Mouse (Mus musculus): ENCODE data around the gene Hoxa11. TPM values are rescaled to one million over a fixed set of nuclear protein-coding genes. Genes with fewer than 3 reads are reported as not detected.

Hoxa11 gene
- polyA plus RNA-seq, 1 experiment from 2014 or later, result not detected

GRCm38 (mm10) chr6:52218643-52219215 is 26.9 kb downstream of the Hoxa11 start:
- Histone ChIP-seq H3K4me2 (replicated peaks) (no peak overlapping the region), H3K36me3 (no peaks in the 10 kb centered on the region), H3K27ac (no peak overlapping the region), H3K4me1 (replicated peaks) (peaks cover 13% of the 10 kb centered on the region), H3K4me3 (replicated peaks) (no peak overlapping the region), H3K9me3 (no peaks in the 10 kb centered on the region), H3K27me3 (peaks cover 100% of the 10 kb centered on the region), H3K9ac (replicated peaks) (no peak overlapping the region)
- no peak for ATAC-seq
- 8% methylated on average over 14 of the region's 14 CpGs for WGBS

- peak overlapping the region; percentile 18; the same call in 1 of the 2 replicates for H3K4me3 ChIP-seq (replicated peaks)
- no peak overlapping the region for H3K27ac ChIP-seq
- peaks cover 100% of the 10 kb centered on the region for H3K27me3 ChIP-seq
- no peak overlapping the region for H3K9ac ChIP-seq (replicated peaks)
- no peaks in the 10 kb centered on the region for H3K36me3 ChIP-seq
- no peaks in the 10 kb centered on the region for H3K9me3 ChIP-seq
- no peak for ATAC-seq
- peak overlapping the region; percentile 37; the same call in 1 of the 2 replicates for H3K4me2 ChIP-seq (replicated peaks)
- 4% methylated on average over 23 of the region's 23 CpGs for WGBS
- peaks cover 13% of the 10 kb centered on the region for H3K4me1 ChIP-seq (replicated peaks)
Measured at GRCm38 (mm10) chr6:52217895-52218642, 27.5 kb downstream of the Hoxa11 start.

- H3K4me3 ChIP-seq (replicated peaks), result peak overlapping the region; percentile 18
- no peaks in the 10 kb centered on the region for H3K36me3 ChIP-seq
- H3K27me3 ChIP-seq, result peaks cover 100% of the 10 kb centered on the region
- under 1% methylated on average over 25 of the region's 25 CpGs for WGBS
- H3K4me2 ChIP-seq (replicated peaks), result peak overlapping the region; percentile 37
- ATAC-seq, result no peak
- H3K4me1 ChIP-seq (replicated peaks), result peaks cover 13% of the 10 kb centered on the region
- no peaks in the 10 kb centered on the region for H3K9me3 ChIP-seq
- no peak overlapping the region for H3K27ac ChIP-seq
- H3K9ac ChIP-seq (replicated peaks), result no peak overlapping the region; the same call in 1 of the 2 replicates
Measured at GRCm38 (mm10) chr6:52217459-52217768, 28.2 kb downstream of the Hoxa11 start.

GRCm38 (mm10) chr6:52216691-52217458 is 28.7 kb downstream of the Hoxa11 start:
- H3K4me1 ChIP-seq (replicated peaks), result peaks cover 13% of the 10 kb centered on the region
- WGBS, result 2% methylated on average over 60 of the region's 60 CpGs
- peaks cover 100% of the 10 kb centered on the region for H3K27me3 ChIP-seq
- ATAC-seq, result no peak
- H3K4me2 ChIP-seq (replicated peaks), result peak overlapping the region; percentile 37
- H3K9ac ChIP-seq (replicated peaks), result no peak overlapping the region; the same call in 1 of the 2 replicates
- no peaks in the 10 kb centered on the region for H3K36me3 ChIP-seq
- peak overlapping the region; percentile 18 for H3K4me3 ChIP-seq (replicated peaks)
- no peak overlapping the region for H3K27ac ChIP-seq
- no peaks in the 10 kb centered on the region for H3K9me3 ChIP-seq

- Histone ChIP-seq H3K4me1 (replicated peaks) (peaks cover 9% of the 10 kb centered on the region), H3K4me3 (replicated peaks) (no peak overlapping the region), H3K36me3 (no peaks in the 10 kb centered on the region), H3K27me3 (peaks cover 100% of the 10 kb centered on the region), H3K9ac (replicated peaks) (no peak overlapping the region), H3K9me3 (no peaks in the 10 kb centered on the region), H3K4me2 (replicated peaks) (no peak overlapping the region), H3K27ac (no peak overlapping the region)
- WGBS, result 2% methylated on average over 30 of the region's 30 CpGs
- ATAC-seq, result no peak
Measured at GRCm38 (mm10) chr6:52215771-52216535, 29.7 kb downstream of the Hoxa11 start.

GRCm38 (mm10) chr6:52215070-52215469 is 30.5 kb downstream of the Hoxa11 start:
- H3K4me2 ChIP-seq (replicated peaks), result no peak overlapping the region
- peaks cover 9% of the 10 kb centered on the region for H3K4me1 ChIP-seq (replicated peaks)
- 12% methylated on average over 3 of the region's 3 CpGs for WGBS
- H3K36me3 ChIP-seq, result no peaks in the 10 kb centered on the region
- no peaks in the 10 kb centered on the region for H3K9me3 ChIP-seq
- peaks cover 100% of the 10 kb centered on the region for H3K27me3 ChIP-seq
- no peak overlapping the region for H3K9ac ChIP-seq (replicated peaks)
- H3K27ac ChIP-seq, result no peak overlapping the region
- no peak for ATAC-seq
- H3K4me3 ChIP-seq (replicated peaks), result no peak overlapping the region

- Histone ChIP-seq H3K9me3 (no peaks in the 10 kb centered on the region), H3K27me3 (peaks cover 100% of the 10 kb centered on the region), H3K27ac (no peak overlapping the region), H3K4me3 (replicated peaks) (no peak overlapping the region), H3K4me1 (replicated peaks) (peaks cover 9% of the 10 kb centered on the region), H3K36me3 (no peaks in the 10 kb centered on the region), H3K4me2 (replicated peaks) (no peak overlapping the region), H3K9ac (replicated peaks) (no peak overlapping the region)
- ATAC-seq, result no peak
- 11% methylated on average over 5 of the region's 5 CpGs for WGBS
Measured at GRCm38 (mm10) chr6:52214271-52214670, 31.3 kb downstream of the Hoxa11 start.

GRCm38 (mm10) chr6:52213119-52213986 is 32.3 kb downstream of the Hoxa11 start, which contains the start of the genes Hoxa3 and Gm28308:
Gene Hoxa3, minus strand, starts transcription at chr6:52213336.
Gene Gm28308, minus strand, starts transcription at chr6:52213339.
- no peak within 1 kb of the TSS for H3K27ac ChIP-seq
- no peak within 1 kb of the TSS for H3K9ac ChIP-seq (replicated peaks)
- no peaks in the 10 kb centered on the region for H3K9me3 ChIP-seq
- H3K4me2 ChIP-seq (replicated peaks), result no peak within 1 kb of the TSS
- WGBS, result 2% methylated on average over 38 of the region's 38 CpGs
- no peak for ATAC-seq
- no peak within 1 kb of the TSS for H3K4me3 ChIP-seq (replicated peaks)
- H3K36me3 ChIP-seq, result no peaks in the 10 kb centered on the region
- peaks cover 15% of the 10 kb centered on the region for H3K4me1 ChIP-seq (replicated peaks)
- H3K27me3 ChIP-seq, result peaks cover 100% of the 10 kb centered on the region

GRCm38 (mm10) chr6:52212556-52213118 is 33.0 kb downstream of the Hoxa11 start:
- no peaks in the 10 kb centered on the region for H3K36me3 ChIP-seq
- 3% methylated on average over 22 of the region's 22 CpGs for WGBS
- no peak overlapping the region for H3K27ac ChIP-seq
- H3K9ac ChIP-seq (replicated peaks), result no peak overlapping the region
- no peak overlapping the region for H3K4me2 ChIP-seq (replicated peaks)
- H3K4me1 ChIP-seq (replicated peaks), result peaks cover 15% of the 10 kb centered on the region
- H3K4me3 ChIP-seq (replicated peaks), result no peak overlapping the region
- peaks cover 100% of the 10 kb centered on the region for H3K27me3 ChIP-seq
- no peaks in the 10 kb centered on the region for H3K9me3 ChIP-seq
- ATAC-seq, result no peak

- peaks cover 9% of the 10 kb centered on the region for H3K4me1 ChIP-seq (replicated peaks)
- H3K27ac ChIP-seq, result no peak overlapping the region
- no peak overlapping the region for H3K4me2 ChIP-seq (replicated peaks)
- H3K36me3 ChIP-seq, result no peaks in the 10 kb centered on the region
- peaks cover 100% of the 10 kb centered on the region for H3K27me3 ChIP-seq
- H3K4me3 ChIP-seq (replicated peaks), result no peak overlapping the region
- no peak for ATAC-seq
- H3K9ac ChIP-seq (replicated peaks), result no peak overlapping the region
- H3K9me3 ChIP-seq, result no peaks in the 10 kb centered on the region
- WGBS, result 4% methylated on average over 13 of the region's 13 CpGs
Measured at GRCm38 (mm10) chr6:52211961-52212360, 33.6 kb downstream of the Hoxa11 start.
